Mouse (Mus musculus) kidney, embryonic 14.5 days (tissue): Measurements from ENCODE around the gene Ropn1. TPM values are rescaled to one million over a fixed set of nuclear protein-coding genes. Genes with fewer than 3 reads are reported as not detected.

Experiments used
- ATAC-seq: fragments of 200-750 bp; cut with Nextera tagmentation; 2 replicates; pipeline ENCODE4 v1.8.0; 2017; ENCODE audit warnings: moderate number of reproducible peaks, mild to moderate bottlenecking, moderate TSS enrichment, moderate library complexity; ENCODE audit not compliant: low FRiP score, low TSS enrichment
- H3K27ac ChIP-seq: fragments of 300-500 bp; sonication (generic); 2 replicates; pipeline ENCODE4 v1.5.1; 2014; ENCODE audit warnings: low read depth, mild to moderate bottlenecking, low read length, moderate library complexity, mixed read lengths
- H3K27me3 ChIP-seq: fragments of 300-500 bp; sonication (generic); 2 replicates; pipeline ENCODE4 v1.6.1; 2014; ENCODE audit warnings: mild to moderate bottlenecking, low read length; ENCODE audit not compliant: control insufficient read depth, insufficient read depth
- H3K36me3 ChIP-seq: fragments of 300-500 bp; sonication (generic); 2 replicates; pipeline ENCODE4 v1.6.1; 2014; ENCODE audit warnings: low read length, mixed read lengths; ENCODE audit not compliant: control insufficient read depth, insufficient read depth
- H3K4me1 ChIP-seq: fragments of 300-500 bp; sonication (generic); 2 replicates; pipeline ENCODE4 v1.6.1; 2014; ENCODE audit warnings: low read length, mixed read lengths; ENCODE audit not compliant: control insufficient read depth, insufficient read depth
- H3K4me2 ChIP-seq: fragments of 300-500 bp; sonication (generic); replicated peaks from 2 replicates; pipeline ENCODE4 v1.6.1; 2014; ENCODE audit warnings: low read depth, mild to moderate bottlenecking, low read length
- H3K4me3 ChIP-seq: fragments of 300-500 bp; sonication (generic); 2 replicates; pipeline ENCODE4 v1.5.1; 2014; ENCODE audit warnings: mild to moderate bottlenecking, low read length
- H3K9ac ChIP-seq: fragments of 300-500 bp; sonication (generic); 2 replicates; pipeline ENCODE4 v1.6.1; 2014; ENCODE audit warnings: low read depth, mild to moderate bottlenecking, low read length, moderate library complexity
- H3K9me3 ChIP-seq: fragments of 300-500 bp; sonication (generic); 2 replicates; pipeline ENCODE4 v1.6.1; 2016; ENCODE audit warnings: low read length; ENCODE audit not compliant: control insufficient read depth
- WGBS: fragments of 180-500 bp; shearing (Covaris S2); extraction: QIAGEN DNeasy Blood & Tissue Kit; methylation state at CpG from one replicate; pipeline ENCODE4 v1.1.7; 2014; 5-methylcytosine and 5-hydroxymethylcytosine counted together
- polyA plus RNA-seq: library from polyadenylated mRNA; unstranded; fragments of >200 nt; fragmentation: Nextera tagmentation; extraction: Ambion mirVana; gene quantifications from 2 replicates; pipeline ENCODE4 v1.2.1, GENCODE M21; 2014

The Ropn1 gene
- polyA plus RNA-seq, 1 experiment from 2014 or later, result not detected

GRCm38 (mm10) chr16:34700165-34700827 lies 50.6 kb downstream of the Ropn1 start:
- Histone ChIP-seq H3K27me3 (no peaks in the 10 kb centered on the region), H3K4me3 (no peak overlapping the region), H3K4me2 (no peak overlapping the region), H3K27ac (no peak overlapping the region), H3K36me3 (peaks cover 24% of the 10 kb centered on the region), H3K9ac (no peak overlapping the region), H3K9me3 (no peaks in the 10 kb centered on the region), H3K4me1 (no peaks in the 10 kb centered on the region)
- ATAC-seq, result peak; percentile 69; the same call in 1 of the 2 replicates
- WGBS, result 18% methylated on average over 7 of the region's 7 CpGs

- 89% methylated on average over 6 of the region's 6 CpGs for WGBS
- no peaks in the 10 kb centered on the region for H3K27me3 ChIP-seq
- no peak overlapping the region for H3K9ac ChIP-seq
- peaks cover 28% of the 10 kb centered on the region for H3K36me3 ChIP-seq
- no peak overlapping the region for H3K4me2 ChIP-seq
- no peak overlapping the region for H3K27ac ChIP-seq
- H3K9me3 ChIP-seq, result no peaks in the 10 kb centered on the region
- no peaks in the 10 kb centered on the region for H3K4me1 ChIP-seq
- no peak for ATAC-seq
- no peak overlapping the region for H3K4me3 ChIP-seq
Observed at GRCm38 (mm10) chr16:34700828-34701216, 51.1 kb downstream of the Ropn1 start.

GRCm38 (mm10) chr16:34706019-34706418 lies 56.3 kb downstream of the Ropn1 start:
- no peak for ATAC-seq
- WGBS, result 82% methylated on average over 2 of the region's 2 CpGs
- Histone ChIP-seq H3K9me3 (no peaks in the 10 kb centered on the region), H3K27me3 (no peaks in the 10 kb centered on the region), H3K36me3 (peaks cover 46% of the 10 kb centered on the region), H3K27ac (no peak overlapping the region), H3K4me3 (no peak overlapping the region), H3K4me1 (no peaks in the 10 kb centered on the region), H3K4me2 (no peak overlapping the region), H3K9ac (no peak overlapping the region)

GRCm38 (mm10) chr16:34706487-34706946 lies 56.8 kb downstream of the Ropn1 start:
- no peaks in the 10 kb centered on the region for H3K9me3 ChIP-seq
- H3K9ac ChIP-seq, result no peak overlapping the region
- no peaks in the 10 kb centered on the region for H3K4me1 ChIP-seq
- H3K27me3 ChIP-seq, result no peaks in the 10 kb centered on the region
- ATAC-seq, result no peak
- peaks cover 46% of the 10 kb centered on the region for H3K36me3 ChIP-seq
- no peak overlapping the region for H3K27ac ChIP-seq
- H3K4me2 ChIP-seq, result no peak overlapping the region
- no peak overlapping the region for H3K4me3 ChIP-seq
- 90% methylated on average over 7 of the region's 7 CpGs for WGBS

- H3K27me3 ChIP-seq, result no peaks in the 10 kb centered on the region
- H3K27ac ChIP-seq, result no peak overlapping the region
- 88% methylated on average over 3 of the region's 3 CpGs for WGBS
- H3K4me3 ChIP-seq, result no peak overlapping the region
- no peaks in the 10 kb centered on the region for H3K9me3 ChIP-seq
- H3K4me2 ChIP-seq, result no peak overlapping the region
- H3K9ac ChIP-seq, result no peak overlapping the region
- H3K36me3 ChIP-seq, result peaks cover 27% of the 10 kb centered on the region
- no peaks in the 10 kb centered on the region for H3K4me1 ChIP-seq
- ATAC-seq, result no peak
Observed at GRCm38 (mm10) chr16:34711481-34711880, 61.8 kb downstream of the Ropn1 start.

- no peaks in the 10 kb centered on the region for H3K4me1 ChIP-seq
- no peak overlapping the region for H3K4me2 ChIP-seq
- no peaks in the 10 kb centered on the region for H3K27me3 ChIP-seq
- H3K36me3 ChIP-seq, result peaks cover 29% of the 10 kb centered on the region
- H3K4me3 ChIP-seq, result no peak overlapping the region
- ATAC-seq, result no peak
- no peaks in the 10 kb centered on the region for H3K9me3 ChIP-seq
- 95% methylated on average over 3 of the region's 3 CpGs for WGBS
- H3K9ac ChIP-seq, result no peak overlapping the region
- H3K27ac ChIP-seq, result no peak overlapping the region
Observed at GRCm38 (mm10) chr16:34725156-34725555, 75.4 kb downstream of the Ropn1 start.

Other genes starting within 250 kb of the Ropn1 start
- 13.2 and 16.0 TPM in 2 replicates for gene Kalrn, start 76.4 kb upstream of the Ropn1 start, polyA plus RNA-seq
- 6.6 and 9.9 TPM in 2 replicates for gene Ccdc14, start 40.7 kb downstream of the Ropn1 start, polyA plus RNA-seq
- 26.7 and 34.0 TPM in 2 replicates for gene Mylk, start 95.3 kb downstream of the Ropn1 start, polyA plus RNA-seq